Mouse (Mus musculus): ENCODE results near the gene Col4a3bp. TPM values are rescaled to one million over a fixed set of nuclear protein-coding genes. Genes with fewer than 3 reads are reported as not detected.

The Col4a3bp gene
- total RNA-seq, 2 experiments from 2014 or later: 50.8 to 51.5 TPM

DNA sequence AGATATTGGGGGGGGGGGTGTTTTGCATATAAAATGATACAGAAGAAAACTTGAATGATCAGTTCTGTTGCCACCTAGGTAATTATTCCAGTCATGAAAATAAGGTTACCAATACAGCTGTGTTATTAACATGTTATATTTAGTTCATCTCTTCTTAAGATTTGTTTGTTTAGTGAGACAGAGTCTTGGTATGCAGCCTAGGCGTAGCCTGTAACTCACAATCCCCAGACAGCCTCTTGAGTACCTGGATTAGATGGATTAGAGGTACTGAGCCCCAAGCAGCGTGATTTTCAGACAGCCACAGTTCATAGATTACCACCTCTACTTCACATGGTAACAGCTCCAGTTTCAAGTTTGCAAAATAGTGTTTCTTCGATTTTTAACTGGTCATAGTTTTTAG is 4.3 kb upstream of the Col4a3bp start:
- no peak for DNase-seq
- intact Hi-C loops (cut with DNase I): no loop called here

DNA sequence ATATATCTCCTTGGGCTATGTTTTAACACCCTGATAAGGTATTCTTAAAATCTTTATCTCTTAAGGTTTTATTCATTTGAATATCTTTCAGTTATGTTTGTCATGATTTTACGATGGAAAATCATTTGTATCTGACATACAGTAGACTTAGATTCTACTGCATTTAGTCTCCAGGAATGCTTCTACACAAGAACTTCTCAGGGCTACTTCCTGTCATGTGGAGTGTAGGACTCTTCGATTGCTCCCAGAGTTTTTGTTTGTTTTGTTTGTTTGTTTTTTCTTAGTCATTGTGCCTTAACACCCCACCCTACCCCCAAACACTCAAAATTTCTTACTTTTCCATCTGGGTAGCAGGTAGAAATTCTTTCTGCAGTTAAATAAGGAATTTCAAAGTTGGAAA is 1.0 kb upstream of the Col4a3bp start:
- intact Hi-C loops (cut with DNase I): no loop called here
- no peak for DNase-seq

DNA sequence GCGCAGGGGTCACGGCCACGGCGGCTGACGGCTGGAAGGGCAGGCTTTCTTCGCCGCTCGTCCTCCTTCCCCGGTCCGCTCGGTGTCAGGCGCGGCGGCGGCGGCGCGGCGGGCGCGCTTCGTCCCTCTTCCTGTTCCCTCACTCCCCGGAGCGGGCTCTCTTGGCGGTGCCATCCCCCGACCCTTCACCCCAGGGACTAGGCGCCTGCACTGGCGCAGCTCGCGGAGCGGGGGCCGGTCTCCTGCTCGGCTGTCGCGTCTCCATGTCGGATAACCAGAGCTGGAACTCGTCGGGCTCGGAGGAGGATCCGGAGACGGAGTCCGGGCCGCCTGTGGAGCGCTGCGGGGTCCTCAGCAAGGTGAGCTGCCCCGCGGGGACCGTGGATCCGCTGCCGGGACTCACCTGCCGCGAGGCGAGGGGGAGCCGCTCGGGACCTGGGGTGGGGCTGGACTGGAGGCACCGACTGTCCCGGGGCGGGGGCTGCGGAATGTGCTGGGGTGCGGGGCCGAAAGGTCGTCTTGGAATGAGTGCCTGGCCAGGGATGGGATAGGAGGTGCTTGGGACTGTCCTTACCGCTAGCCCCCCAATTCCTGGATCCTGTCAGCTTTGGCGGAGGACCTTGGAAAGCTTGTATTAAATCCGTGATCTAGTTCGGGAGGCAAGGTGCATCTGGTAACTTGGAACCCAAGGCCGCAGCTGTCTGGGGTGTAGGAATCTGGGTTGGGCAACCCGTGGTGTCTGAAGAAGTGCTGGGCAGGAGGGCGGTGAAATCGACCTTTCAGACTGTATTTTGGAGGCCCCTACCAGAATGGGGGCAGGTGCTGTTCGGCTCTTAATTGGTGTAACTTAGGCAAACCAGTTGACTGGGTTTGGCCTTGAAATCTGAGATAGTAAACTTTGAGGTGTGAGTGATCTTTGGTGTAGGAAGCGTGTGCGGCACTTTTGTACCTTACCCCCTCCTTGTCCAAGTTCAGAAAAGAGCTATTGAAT is 778 bp downstream of the Col4a3bp start:
- intact Hi-C loops (cut with DNase I): no loop called here
- DNase-seq: no peak

DNA sequence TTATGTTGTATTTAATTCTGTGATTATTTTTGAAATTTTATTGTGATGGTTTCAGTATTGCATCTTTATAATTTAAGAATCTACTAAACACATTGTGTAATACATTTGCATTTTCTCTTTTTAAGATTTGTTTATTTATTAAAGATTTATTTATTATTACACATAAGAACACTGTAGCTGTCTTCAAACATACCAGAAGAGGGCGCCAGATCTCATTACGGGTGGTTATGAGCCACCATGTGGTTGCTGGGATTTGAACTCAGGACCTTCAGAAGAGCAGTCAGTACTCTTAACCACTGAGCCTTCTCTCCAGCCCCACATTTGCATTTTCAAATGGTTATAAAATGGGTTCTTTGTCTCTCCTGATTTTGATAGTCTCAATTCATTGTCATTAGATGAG is 2.1 kb downstream of the Col4a3bp start:
- DNase-seq: no peak
- intact Hi-C loops (cut with DNase I): no loop called here

DNA sequence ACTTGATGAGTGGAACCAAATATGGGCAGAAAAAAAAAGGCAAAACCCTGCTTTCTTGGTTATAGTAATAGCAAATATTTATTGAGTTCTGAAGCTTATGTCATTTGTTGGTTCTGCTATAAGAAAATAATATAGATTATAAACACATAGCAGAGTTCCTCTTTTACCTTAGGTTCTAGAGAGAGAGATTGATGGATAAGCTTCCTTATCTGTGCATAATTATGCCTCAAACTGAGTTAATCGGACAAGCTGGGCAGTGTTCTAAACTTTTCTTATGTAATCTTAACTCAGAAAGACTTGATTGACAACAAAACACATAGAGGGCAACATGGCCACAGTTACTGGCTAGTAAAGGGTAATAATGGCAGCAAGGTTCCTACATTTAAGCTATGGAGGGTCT is 4.8 kb downstream of the Col4a3bp start:
- DNase-seq: no peak
- intact Hi-C loops (cut with DNase I): no loop called here

DNA sequence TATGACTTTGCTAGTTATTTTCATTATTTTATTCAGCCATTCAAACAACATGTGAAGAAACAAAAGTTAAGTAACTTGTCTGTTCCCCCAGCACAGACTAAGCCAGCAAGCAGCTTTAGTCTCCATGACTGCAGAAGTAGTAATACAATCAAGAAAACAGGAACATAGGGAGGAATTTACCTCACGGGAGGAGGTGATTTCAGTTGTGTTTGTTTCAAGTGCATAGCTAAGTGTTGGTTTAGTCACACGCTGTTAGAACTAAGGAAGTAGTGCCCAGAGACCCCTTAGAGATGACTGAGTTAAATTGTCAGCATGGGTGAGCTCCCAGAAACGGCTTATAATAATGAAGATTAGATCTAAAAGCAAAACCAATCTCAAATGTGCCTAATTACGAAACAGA is 5.5 kb downstream of the Col4a3bp start:
- intact Hi-C loops (cut with DNase I): no loop called here
- no peak for DNase-seq

DNA sequence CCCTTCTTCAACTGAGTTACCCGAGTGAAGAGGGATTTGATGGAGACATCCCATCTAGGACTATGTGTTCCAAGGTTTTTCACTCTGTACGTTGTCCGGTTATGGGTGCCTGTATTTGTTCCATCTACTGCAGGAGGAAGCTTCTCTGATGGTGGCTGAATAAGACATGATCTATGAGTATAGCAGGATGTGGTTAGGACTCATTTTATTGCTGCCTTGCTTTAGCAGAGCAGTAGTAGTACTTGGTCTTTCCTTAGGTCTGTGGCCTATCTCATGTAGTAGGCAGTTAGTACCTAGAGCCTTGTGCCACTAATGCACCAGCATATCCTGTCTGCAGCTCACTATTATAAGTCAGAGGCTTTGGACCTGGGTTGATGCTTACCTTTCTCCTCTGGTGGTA is 12.7 kb downstream of the Col4a3bp start:
- no peak for DNase-seq
- intact Hi-C loops (cut with DNase I): no loop called here

DNA sequence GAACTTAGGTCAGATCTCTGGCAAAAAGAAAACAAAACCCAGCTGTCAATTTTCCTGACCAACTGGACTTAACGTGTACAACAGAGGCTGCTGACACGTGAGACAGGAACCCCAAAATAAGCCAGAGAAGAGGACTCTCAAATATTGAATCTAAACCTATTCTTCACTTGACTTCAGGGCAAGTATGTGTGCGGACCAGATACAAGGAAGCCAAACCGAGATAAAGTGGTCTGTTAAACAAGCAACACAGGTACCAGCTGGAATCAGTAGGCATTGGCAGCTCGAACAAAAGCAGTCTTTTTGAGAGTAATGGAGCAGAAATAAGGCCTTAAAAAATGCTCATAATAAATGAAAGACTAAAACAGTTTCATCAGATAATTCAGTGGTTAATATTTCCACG is 25.6 kb downstream of the Col4a3bp start:
- no peak for DNase-seq
- intact Hi-C loops (cut with DNase I): no loop called here

DNA sequence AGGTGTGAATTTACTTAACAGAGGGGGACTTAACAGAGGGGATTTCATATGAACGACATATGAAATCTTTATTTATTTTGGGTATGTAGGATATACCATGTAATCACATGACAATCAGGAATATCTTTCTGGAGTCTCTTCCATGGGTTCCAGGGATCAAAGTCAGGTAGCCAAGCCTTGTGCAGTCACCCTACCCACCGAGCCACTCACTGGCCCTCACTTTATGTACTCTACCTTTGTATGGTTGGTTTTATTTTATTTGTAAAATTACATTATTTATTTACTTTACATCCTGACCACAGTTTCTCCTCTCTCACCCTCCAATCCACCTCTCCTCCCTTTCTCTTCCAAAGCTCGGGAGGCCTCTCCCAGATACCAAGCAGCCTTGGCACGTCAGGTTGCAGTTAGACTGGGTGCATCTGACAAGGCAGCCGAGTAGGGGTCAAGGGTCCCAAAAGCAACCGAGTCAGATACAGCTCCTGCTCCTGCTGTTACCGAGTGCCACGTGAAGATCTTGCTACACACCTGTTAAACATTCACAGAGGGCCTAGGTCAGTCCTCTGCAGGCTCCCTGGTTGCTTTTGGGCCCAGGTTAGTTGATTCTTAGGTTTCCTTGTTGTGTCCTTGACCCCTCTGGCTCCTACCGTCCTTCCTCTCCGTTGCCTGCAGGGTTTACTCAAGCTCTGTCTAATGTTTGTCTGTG is 28.0 kb downstream of the Col4a3bp start:
- intact Hi-C loops (cut with DNase I): no loop called here
- no peak for DNase-seq

DNA sequence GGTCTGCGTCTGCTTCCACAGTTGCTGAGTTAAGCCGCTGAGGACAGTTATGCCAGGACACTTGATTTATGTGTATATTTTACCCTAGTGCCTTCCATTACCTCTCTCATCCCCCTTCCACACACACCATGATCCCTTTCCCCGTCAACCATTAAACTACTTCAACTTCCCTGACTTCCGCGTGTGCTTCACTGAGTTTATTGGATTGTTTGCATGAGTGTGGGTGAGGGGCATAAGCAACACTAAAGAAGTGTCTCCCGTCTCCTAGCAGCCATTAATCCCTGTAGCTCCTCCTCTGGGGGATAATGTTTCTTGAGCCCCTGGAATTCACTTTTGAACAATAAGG is 28.6 kb downstream of the Col4a3bp start:
- intact Hi-C loops (cut with DNase I): no loop called here
- DNase-seq: no peak

DNA sequence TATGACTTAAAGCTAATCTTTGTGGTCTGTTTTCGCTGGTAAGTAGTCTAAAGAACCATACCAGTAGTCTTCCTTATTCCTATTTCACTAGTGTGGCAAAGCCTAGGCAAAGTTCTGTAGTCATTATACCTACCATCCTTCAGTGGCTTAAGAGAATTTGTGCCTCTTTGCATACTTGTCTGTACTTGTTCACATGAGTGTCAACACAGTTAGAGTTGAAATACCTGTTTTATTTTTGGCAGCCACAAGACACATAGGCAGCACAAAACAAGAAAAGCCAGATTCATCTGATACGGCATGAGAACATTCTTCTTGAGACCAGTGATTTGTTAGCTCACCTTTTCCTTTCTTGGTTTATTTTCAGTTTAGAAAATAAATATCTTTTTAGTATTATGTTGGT is 31.8 kb downstream of the Col4a3bp start:
- intact Hi-C loops (cut with DNase I): no loop called here
- no peak for DNase-seq

DNA sequence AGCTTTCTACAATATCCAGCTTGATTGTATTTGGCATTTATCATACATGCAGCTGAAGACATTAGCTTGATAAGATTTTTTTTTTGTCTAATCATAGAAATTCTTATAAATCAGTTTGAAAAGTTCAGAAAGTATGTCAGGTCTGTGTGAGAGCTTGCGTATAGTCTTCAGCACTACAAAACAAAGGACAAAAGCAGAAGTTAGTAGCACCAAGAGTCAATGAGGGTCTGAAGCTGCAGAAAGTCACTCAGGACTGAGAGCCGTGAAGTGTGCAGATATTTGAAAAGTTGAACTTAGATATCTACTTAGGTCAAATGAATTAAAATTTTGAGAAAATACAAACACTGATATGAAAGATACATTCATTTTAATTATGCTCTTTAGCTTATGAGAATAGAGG is 36.7 kb downstream of the Col4a3bp start:
- no peak for DNase-seq
- intact Hi-C loops (cut with DNase I): no loop called here

DNA sequence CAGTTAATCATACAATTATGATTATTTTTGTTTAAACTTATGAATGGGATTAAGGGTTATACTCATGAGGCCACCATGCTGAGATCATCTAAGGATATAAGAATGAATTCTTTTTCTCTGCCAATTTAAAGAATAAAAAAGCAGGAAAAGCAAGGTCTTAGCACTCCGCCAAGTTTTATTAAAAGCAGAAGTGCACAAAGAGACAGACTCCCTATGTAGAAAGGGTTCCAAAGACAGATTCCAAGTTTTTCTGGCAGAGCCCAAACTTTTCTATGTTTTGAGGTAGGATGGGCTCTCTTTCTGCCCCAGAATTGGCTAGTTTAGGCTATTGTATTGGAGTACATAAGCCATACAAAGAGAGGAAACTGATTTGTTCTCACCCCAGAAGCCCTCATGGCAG is 37.6 kb downstream of the Col4a3bp start:
- intact Hi-C loops (cut with DNase I): no loop called here
- DNase-seq: no peak

DNA sequence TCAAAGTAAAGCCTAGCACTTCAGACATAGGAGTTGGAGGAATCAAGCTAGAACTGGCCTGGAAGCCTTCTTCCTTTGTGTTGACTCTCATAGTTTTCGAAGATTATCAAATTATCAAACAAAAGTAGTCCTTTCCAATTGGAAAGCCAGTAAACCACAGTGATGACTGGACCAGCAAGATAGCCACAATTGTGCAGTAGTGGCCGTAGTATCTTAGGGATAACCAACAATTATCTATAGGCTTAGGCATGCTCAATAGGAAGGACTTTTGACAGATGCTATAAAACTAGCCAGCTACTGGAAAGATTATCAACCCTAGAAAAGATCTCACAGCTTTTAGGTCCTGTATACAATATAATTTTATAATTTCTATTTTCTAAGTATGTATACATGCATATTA is 41.8 kb downstream of the Col4a3bp start:
- intact Hi-C loops (cut with DNase I): no loop called here
- DNase-seq: no peak

DNA sequence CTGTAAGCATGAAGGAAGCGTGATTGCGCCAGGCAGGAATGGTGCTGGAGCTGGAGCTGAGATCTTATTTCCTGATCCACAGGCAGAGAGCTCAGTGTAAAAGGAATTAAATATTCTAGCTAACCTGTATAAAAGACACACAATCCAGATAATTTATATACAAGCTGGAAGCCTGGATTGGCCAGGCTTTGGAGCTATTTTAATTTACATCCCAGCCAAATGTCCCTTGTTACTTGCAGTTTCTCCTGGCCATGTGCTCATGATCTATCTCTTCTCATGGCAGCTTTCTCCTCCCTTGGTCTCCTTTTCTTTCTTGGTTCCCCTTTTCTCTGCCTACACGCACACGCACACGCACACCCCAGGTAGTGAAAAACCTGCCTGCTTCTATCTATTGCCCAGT is 44.1 kb downstream of the Col4a3bp start:
- intact Hi-C loops (cut with DNase I): no loop called here
- no peak for DNase-seq

DNA sequence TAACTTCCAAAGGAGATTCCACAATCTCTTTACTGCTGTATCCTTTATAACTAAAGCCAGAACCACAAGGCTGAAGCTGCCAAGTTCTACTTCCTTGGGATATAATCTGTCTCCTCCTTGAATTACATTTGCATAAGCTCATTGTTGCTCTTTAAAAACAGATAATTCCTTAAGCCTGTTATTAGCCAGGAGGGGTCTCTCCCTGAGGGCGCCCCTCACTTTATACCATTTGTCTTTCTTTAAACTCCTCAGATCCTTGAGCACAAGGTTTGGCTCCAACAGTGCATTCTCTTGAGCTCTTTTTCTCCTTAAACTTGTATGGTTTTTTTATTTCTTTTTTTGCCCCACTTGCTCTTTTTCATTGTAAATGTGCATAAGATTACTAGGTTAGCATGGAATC is 46.2 kb downstream of the Col4a3bp start:
- intact Hi-C loops (cut with DNase I): no loop called here
- DNase-seq: no peak

DNA sequence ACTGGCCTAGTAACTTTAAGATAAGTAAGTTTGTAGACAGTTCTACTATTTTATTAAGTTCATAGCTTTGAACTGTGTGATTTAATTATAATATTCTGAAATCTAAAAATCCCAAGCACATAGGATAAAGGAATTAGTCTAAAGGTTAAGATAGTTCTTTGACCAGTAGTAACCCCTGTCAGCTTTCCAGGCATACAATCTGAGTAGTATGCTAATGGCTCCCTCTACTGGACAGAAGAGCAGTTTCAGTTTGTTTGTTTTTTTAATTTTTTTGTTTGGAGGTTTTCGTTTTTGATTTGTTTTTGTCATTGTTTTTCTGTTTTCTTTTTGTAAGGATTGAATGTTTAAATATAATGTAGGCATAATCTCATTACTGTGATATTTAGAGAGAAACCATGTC is 51.2 kb downstream of the Col4a3bp start:
- intact Hi-C loops (cut with DNase I): loop anchor here (2.0 kb wide), 1 partner anchor 163 kb away; no protein-coding TSS in a partner anchor
- DNase-seq: no peak

DNA sequence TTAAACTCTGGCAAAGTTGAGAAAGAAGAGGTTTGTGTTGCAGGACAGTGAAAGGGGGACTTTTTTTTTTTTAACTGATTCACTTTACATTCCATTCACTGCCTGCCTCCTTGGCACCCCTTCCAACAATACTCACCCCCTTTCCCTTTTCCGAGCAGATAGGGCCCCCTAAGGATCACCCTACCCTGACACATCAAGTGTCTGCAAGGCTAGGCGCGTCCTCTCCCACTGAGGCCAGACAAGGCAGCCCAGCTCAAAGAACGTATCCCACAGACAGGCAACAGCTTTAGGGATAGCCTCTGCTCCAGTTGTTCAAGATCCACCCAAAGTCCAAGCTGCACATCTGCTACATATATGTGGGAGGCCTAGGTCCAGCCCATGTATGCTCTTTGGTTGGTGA is 51.7 kb downstream of the Col4a3bp start:
- intact Hi-C loops (cut with DNase I): no loop called here
- no peak for DNase-seq

DNA sequence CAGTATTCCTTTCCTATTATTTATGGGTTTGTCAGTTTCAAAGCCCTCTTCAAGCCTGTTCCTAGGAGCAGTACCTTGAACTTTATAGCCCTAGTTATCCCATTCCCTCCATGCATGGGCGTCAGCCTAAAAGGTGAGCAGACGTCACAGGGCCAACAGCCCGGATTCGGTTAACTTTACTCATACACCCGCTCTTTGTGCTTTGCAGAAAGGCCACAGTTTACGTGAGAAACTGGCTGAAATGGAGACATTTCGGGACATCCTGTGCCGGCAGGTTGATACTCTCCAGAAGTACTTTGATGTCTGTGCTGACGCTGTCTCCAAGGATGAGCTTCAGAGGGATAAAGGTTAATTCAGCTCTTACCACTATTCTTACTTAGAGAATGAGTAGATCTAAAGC is 56.8 kb downstream of the Col4a3bp start:
- DNase-seq: no peak
- intact Hi-C loops (cut with DNase I): no loop called here

DNA sequence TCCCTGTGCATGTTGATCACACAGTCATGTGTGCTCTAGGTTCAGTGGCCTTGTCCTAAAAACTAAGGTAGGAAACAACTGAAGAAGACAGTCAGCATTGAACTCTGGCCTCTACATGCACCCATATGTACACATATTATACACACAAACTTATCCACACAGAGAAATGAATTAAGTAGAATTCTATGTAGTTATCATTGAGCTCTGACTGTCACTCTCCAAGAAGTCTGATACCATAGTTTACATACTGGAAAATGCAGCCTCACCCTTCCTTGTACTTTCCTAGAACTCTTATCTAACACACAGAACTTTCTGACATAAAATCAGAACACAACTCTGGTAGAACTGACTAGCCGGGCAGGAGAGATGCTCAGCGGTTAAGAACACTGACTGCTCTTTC is 61.8 kb downstream of the Col4a3bp start:
- DNase-seq: no peak

DNA sequence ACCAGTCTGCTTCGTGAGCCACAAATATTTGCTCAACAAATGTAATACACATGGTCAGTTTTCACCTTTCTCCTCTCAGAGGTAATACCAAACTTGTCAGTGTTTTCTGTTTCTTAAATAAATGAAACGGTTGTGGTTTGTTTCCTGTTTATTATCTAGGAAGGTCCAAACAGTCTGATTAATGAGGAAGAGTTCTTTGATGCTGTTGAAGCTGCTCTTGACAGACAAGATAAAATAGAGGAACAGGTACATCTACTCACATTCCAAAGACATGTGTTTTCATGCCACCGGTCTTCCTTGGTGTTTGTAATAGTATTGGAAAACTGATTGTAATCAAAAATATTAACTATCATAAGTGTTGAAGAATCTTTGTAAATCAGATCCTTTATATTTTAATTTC is 72.2 kb downstream of the Col4a3bp start:
- no peak for DNase-seq
- intact Hi-C loops (cut with DNase I): no loop called here

More for the DNA sequence above, 61.8 kb downstream of the Col4a3bp start:
- intact Hi-C loops (cut with DNase I): no loop called here

DNA sequence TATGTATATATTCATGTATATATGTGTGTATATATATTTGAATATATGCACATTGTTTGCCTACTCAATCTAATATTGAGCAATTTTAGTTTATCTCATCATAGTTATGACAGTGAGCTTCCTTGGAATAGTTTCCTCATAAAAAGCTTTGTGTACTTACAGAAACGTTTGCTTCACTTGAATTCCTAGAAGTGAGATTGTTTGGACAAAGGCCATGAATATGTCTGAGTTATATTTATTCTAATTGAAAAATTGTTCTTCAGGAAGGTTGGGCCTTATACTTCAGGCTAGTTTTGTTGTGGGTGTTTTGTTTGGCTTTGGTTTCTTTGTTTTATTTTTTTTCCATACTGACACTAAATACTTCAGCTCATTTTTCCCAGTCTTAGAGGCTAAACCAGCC is 78.5 kb downstream of the Col4a3bp start:
- no peak for DNase-seq
- intact Hi-C loops (cut with DNase I): no loop called here
